Mouse (Mus musculus): ENCODE data around the gene Ifitm3. TPM values are rescaled to one million over a fixed set of nuclear protein-coding genes. Genes with fewer than 3 reads are reported as not detected.

The Ifitm3 gene
- polyA plus RNA-seq, 1 experiment = 1,773 TPM

DNA sequence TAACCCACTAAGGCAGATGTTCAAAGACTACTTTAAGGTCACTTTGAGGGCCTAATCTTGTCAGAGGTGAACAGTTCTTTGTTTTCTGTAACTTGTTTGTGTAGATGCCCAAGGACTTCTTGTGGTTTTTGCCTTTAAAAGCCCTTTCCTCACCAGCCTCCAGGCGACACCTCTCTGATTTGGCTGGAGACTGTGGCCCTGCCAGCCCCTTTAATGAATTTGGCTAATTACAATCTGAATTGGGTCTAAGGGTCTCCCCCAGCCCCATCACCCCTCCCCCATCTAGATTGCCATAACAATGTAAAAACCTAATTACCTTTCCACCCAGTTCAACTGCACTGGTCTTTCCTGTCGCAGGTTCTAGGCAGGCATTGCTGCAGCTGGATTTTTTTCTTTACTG lies 47.8 kb downstream of the Ifitm3 start:
- TF ChIP-seq CTCF (IDR thresholded peaks at IDR 0.05; ENCODE audit: low read depth, low read length) (no peak), POLR2A (IDR thresholded peaks at IDR 0.05; ENCODE audit: borderline replicate concordance, low read depth, low read length) (no peak)
- Histone ChIP-seq H3K4me1 (ENCODE audit: control insufficient read depth, insufficient read depth, low read length) (no peaks in the 10 kb centered on the region), H3K27ac (ENCODE audit: insufficient read depth, low read depth, low read length) (no peak overlapping the region), H3K4me3 (ENCODE audit: insufficient read depth, low read length) (no peak overlapping the region)

DNA sequence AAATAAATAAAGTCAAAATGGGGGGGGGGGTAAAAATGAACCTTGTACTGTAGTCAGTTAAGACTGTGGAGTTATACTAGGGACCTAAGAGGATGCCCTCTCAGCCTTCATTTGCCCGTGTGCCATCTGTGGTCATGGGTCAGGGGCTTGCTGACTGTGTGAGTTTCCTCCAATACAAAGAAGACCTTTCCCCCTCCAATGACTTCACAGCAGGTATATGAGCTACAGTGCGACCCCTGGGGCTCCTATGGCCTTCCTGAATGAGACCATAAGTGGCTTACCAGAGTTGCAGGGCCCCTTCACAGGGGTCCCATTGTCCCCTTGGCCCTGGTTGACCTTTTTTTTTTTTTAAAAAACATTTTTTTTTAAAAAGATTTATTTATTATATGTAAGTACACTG lies 49.2 kb downstream of the Ifitm3 start:
- Histone ChIP-seq H3K4me1 (ENCODE audit: control insufficient read depth, insufficient read depth, low read length) (peaks cover 7% of the 10 kb centered on the region), H3K4me3 (ENCODE audit: insufficient read depth, low read length) (no peak overlapping the region), H3K27ac (ENCODE audit: insufficient read depth, low read depth, low read length) (no peak overlapping the region)
- TF ChIP-seq POLR2A (IDR thresholded peaks at IDR 0.05; ENCODE audit: borderline replicate concordance, low read depth, low read length) (no peak), CTCF (IDR thresholded peaks at IDR 0.05; ENCODE audit: low read depth, low read length) (no peak)

DNA sequence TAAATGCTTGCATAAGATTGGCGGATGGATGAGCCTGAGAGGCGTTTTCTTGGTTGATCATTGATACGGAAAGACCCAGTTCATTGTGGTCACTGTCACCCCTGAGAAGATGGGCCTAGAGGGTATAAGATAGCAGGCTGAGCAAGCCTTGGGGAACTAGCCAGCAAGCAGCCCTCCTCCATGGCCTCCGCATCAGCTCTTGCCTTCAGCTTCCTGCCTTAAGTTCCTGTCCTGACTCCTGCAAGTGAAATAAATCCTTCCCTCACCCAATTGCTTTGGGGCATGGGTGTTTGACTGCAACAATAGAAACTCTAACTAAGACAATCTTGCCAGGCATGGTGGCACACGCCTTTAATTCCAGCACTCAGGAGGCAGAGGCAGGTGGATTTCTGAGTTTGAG lies 50.5 kb downstream of the Ifitm3 start:
- TF ChIP-seq POLR2A (IDR thresholded peaks at IDR 0.05; ENCODE audit: borderline replicate concordance, low read depth, low read length) (no peak), CTCF (IDR thresholded peaks at IDR 0.05; ENCODE audit: low read depth, low read length) (no peak)
- Histone ChIP-seq H3K4me3 (ENCODE audit: insufficient read depth, low read length) (no peak overlapping the region), H3K27ac (ENCODE audit: insufficient read depth, low read depth, low read length) (no peak overlapping the region), H3K4me1 (ENCODE audit: control insufficient read depth, insufficient read depth, low read length) (peaks cover 11% of the 10 kb centered on the region)

Other genes starting within 250 kb of the Ifitm3 start
- gene Cyp2e1, start 247.0 kb downstream of the Ifitm3 start, polyA plus RNA-seq (2012; ENCODE audit: insufficient read depth, insufficient read length, missing spikeins) = not detected in 2 replicates
- not detected in 2 replicates for gene Syce1, start 222.9 kb downstream of the Ifitm3 start, polyA plus RNA-seq (2012; ENCODE audit: insufficient read depth, insufficient read length, missing spikeins)
- gene Zfp941, start 188.6 kb downstream of the Ifitm3 start, polyA plus RNA-seq (2012; ENCODE audit: insufficient read depth, insufficient read length, missing spikeins) = 0.19 and 0.20 TPM in 2 replicates
- gene Urah, start 175.8 kb downstream of the Ifitm3 start, polyA plus RNA-seq (2012; ENCODE audit: insufficient read depth, insufficient read length, missing spikeins) = not detected in 2 replicates
- gene Scgb1c1, start 165.2 kb downstream of the Ifitm3 start, polyA plus RNA-seq (2012; ENCODE audit: insufficient read depth, insufficient read length, missing spikeins) = not detected in 2 replicates
- not detected in 2 replicates for gene Odf3, start 163.0 kb downstream of the Ifitm3 start, polyA plus RNA-seq (2012; ENCODE audit: insufficient read depth, insufficient read length, missing spikeins)
- gene Gm45785, start 154.4 kb downstream of the Ifitm3 start, polyA plus RNA-seq (2012; ENCODE audit: insufficient read depth, insufficient read length, missing spikeins) = not detected in 2 replicates
- 58.2 and 61.2 TPM in 2 replicates for gene Ric8a, start 153.8 kb downstream of the Ifitm3 start, polyA plus RNA-seq (2012; ENCODE audit: insufficient read depth, insufficient read length, missing spikeins)
- gene Bet1l, start 153.2 kb downstream of the Ifitm3 start, polyA plus RNA-seq (2012; ENCODE audit: insufficient read depth, insufficient read length, missing spikeins) = 21.1 and 29.7 TPM in 2 replicates
- gene Psmd13, start 128.8 kb downstream of the Ifitm3 start, polyA plus RNA-seq (2012; ENCODE audit: insufficient read depth, insufficient read length, missing spikeins) = 120 and 121 TPM in 2 replicates
- 16.2 and 20.1 TPM in 2 replicates for gene Sirt3, start 128.5 kb downstream of the Ifitm3 start, polyA plus RNA-seq (2012; ENCODE audit: insufficient read depth, insufficient read length, missing spikeins)
- gene Cox8b, start 110.3 kb downstream of the Ifitm3 start, polyA plus RNA-seq (2012; ENCODE audit: insufficient read depth, insufficient read length, missing spikeins) = 2.2 TPM in 1 of 2 replicates, not detected in the other
- gene Nlrp6, start 89.9 kb downstream of the Ifitm3 start, polyA plus RNA-seq (2012; ENCODE audit: insufficient read depth, insufficient read length, missing spikeins) = not detected in 2 replicates
- 11.5 and 13.8 TPM in 2 replicates for gene Pgghg, start 69.4 kb downstream of the Ifitm3 start, polyA plus RNA-seq (2012; ENCODE audit: insufficient read depth, insufficient read length, missing spikeins)
- gene Ifitm5, start 60.5 kb downstream of the Ifitm3 start, polyA plus RNA-seq (2012; ENCODE audit: insufficient read depth, insufficient read length, missing spikeins) = 1.8 and 1.9 TPM in 2 replicates
- 1.2 and 8.8 TPM in 2 replicates for gene Gm45717, start 54.8 kb downstream of the Ifitm3 start, polyA plus RNA-seq (2012; ENCODE audit: insufficient read depth, insufficient read length, missing spikeins)
- gene Ifitm2, start 54.8 kb downstream of the Ifitm3 start, polyA plus RNA-seq (2012; ENCODE audit: insufficient read depth, insufficient read length, missing spikeins) = 1,477 and 1,645 TPM in 2 replicates
- gene Ifitm1, start 43.5 kb downstream of the Ifitm3 start, polyA plus RNA-seq (2012; ENCODE audit: insufficient read depth, insufficient read length, missing spikeins) = 31.2 and 38.0 TPM in 2 replicates
- gene Ifitm6, start 7.2 kb upstream of the Ifitm3 start, polyA plus RNA-seq (2012; ENCODE audit: insufficient read depth, insufficient read length, missing spikeins) = 31.9 and 45.4 TPM in 2 replicates
- not detected in 2 replicates for gene Gm17387, start 18.4 kb upstream of the Ifitm3 start, polyA plus RNA-seq (2012; ENCODE audit: insufficient read depth, insufficient read length, missing spikeins)
- gene B4galnt4, start 50.3 kb upstream of the Ifitm3 start, polyA plus RNA-seq (2012; ENCODE audit: insufficient read depth, insufficient read length, missing spikeins) = not detected in 2 replicates
- gene Pkp3, start 67.4 kb upstream of the Ifitm3 start, polyA plus RNA-seq (2012; ENCODE audit: insufficient read depth, insufficient read length, missing spikeins) = not detected in 2 replicates
- 1.6 and 3.9 TPM in 2 replicates for gene Sigirr, start 89.8 kb upstream of the Ifitm3 start, polyA plus RNA-seq (2012; ENCODE audit: insufficient read depth, insufficient read length, missing spikeins)
- not detected in 2 replicates for gene Ano9, start 107.0 kb upstream of the Ifitm3 start, polyA plus RNA-seq (2012; ENCODE audit: insufficient read depth, insufficient read length, missing spikeins)
- 20.7 and 21.5 TPM in 2 replicates for gene Ptdss2, start 111.6 kb upstream of the Ifitm3 start, polyA plus RNA-seq (2012; ENCODE audit: insufficient read depth, insufficient read length, missing spikeins)
- gene Rnh1, start 162.1 kb upstream of the Ifitm3 start, polyA plus RNA-seq (2012; ENCODE audit: insufficient read depth, insufficient read length, missing spikeins) = 131 and 141 TPM in 2 replicates
- gene Hras, start 183.2 kb upstream of the Ifitm3 start, polyA plus RNA-seq (2012; ENCODE audit: insufficient read depth, insufficient read length, missing spikeins) = 29.7 and 36.1 TPM in 2 replicates
- gene Lrrc56, start 183.4 kb upstream of the Ifitm3 start, polyA plus RNA-seq (2012; ENCODE audit: insufficient read depth, insufficient read length, missing spikeins) = 3.4 and 4.1 TPM in 2 replicates
- 0.88 TPM in 1 of 2 replicates, not detected in the other for gene Lmntd2, start 203.3 kb upstream of the Ifitm3 start, polyA plus RNA-seq (2012; ENCODE audit: insufficient read depth, insufficient read length, missing spikeins)
- 3.5 and 3.9 TPM in 2 replicates for gene Rassf7, start 205.1 kb upstream of the Ifitm3 start, polyA plus RNA-seq (2012; ENCODE audit: insufficient read depth, insufficient read length, missing spikeins)
- gene Phrf1, start 218.0 kb upstream of the Ifitm3 start, polyA plus RNA-seq (2012; ENCODE audit: insufficient read depth, insufficient read length, missing spikeins) = 36.2 and 45.2 TPM in 2 replicates